In the genomic region with DNA sequence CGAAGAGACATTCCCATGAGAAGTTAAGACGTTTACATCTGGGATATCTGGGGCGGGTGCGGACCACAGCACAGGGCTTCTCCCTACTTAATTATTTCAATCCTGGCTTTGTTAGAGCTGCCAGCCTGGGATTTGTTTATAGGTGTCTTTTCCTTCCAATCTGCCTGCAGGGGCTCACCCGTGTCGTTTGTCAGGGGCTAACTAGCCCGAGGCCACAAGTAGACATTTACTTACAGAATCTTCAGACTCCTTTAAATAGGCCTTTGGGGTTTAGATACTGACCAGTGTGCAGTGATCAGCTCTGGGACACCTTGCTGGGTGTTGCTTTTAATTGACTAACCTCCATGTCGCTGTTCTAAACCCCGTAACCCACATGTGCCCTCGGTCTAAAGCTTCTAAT, we compare ENCODE assay signal across 17 mouse cellular contexts.
DNase-seq lines count a peak whose midpoint lies in the region; ATAC-seq lines count a peak whose summit lies in the region.
"Had no signal": no experiment of that assay in that cellular context is flagged by ENCODE, and none has a peak within 500 bp of the region (broad histone marks: within the 10 kb centered on the region; RNA-seq: fewer than 3 reads in every experiment).

No protein-coding gene starts in this region.

- H3K4me2 ChIP-seq in hindbrain, embryonic 16.5 days (ENCODE audit: low read length) = no peak overlapping the region
- H3K4me2 ChIP-seq: embryonic facial prominence, embryonic 12.5 days had no signal

- 0 out of 2 replicates have a peak overlapping the region, but pooled peaks have one; percentile 35 for H3K27ac ChIP-seq in hindbrain, embryonic 10.5 days
- no peak overlapping the region for H3K27ac ChIP-seq in hindbrain, embryonic 16.5 days (ENCODE audit: low read depth, low read length)
- H3K27ac ChIP-seq: embryonic facial prominence, embryonic 12.5 days; kidney, postnatal 0 days; left cerebral cortex, adult 2 months; stomach, postnatal 0 days had no signal

- 41% methylated on average over 10 of the region's 10 CpGs for WGBS in hindbrain, embryonic 10.5 days
- 25% methylated on average over 10 of the region's 10 CpGs for WGBS in hindbrain, embryonic 16.5 days

- no peaks in the 10 kb centered on the region for H3K9me3 ChIP-seq in hindbrain, embryonic 10.5 days
- no peaks in the 10 kb centered on the region for H3K9me3 ChIP-seq in hindbrain, embryonic 16.5 days (ENCODE audit: control insufficient read depth, low read length)
- H3K9me3 ChIP-seq: embryonic facial prominence, embryonic 12.5 days; limb, embryonic 10.5 days had no signal

- peaks cover 6% of the 10 kb centered on the region for H3K27me3 ChIP-seq in hindbrain, embryonic 10.5 days (ENCODE audit: insufficient read depth, poor library complexity, severe bottlenecking)
- no peaks in the 10 kb centered on the region for H3K27me3 ChIP-seq in hindbrain, embryonic 16.5 days (replicated peaks; ENCODE audit: control insufficient read depth, insufficient read depth, low read length)
- H3K27me3 ChIP-seq: embryonic facial prominence, embryonic 12.5 days had no signal

- peaks cover 50% of the 10 kb centered on the region for H3K4me1 ChIP-seq in hindbrain, embryonic 10.5 days (replicated peaks)
- peaks cover 15% of the 10 kb centered on the region for H3K4me1 ChIP-seq in hindbrain, embryonic 16.5 days (ENCODE audit: control insufficient read depth, insufficient read depth, low read depth, low read length)

- no peak overlapping the region for H3K9ac ChIP-seq in hindbrain, embryonic 16.5 days (ENCODE audit: low read depth, low read length)
- H3K9ac ChIP-seq: embryonic facial prominence, embryonic 12.5 days; liver, postnatal 0 days had no signal

- DNase-seq in hindbrain, embryonic 10.5 days (ENCODE audit: low spot score) = no peak
- DNase-seq in retina, postnatal 1 day = peak; percentile 78
- DNase-seq in retina, embryonic 14.5 days (ENCODE audit: low spot score) = no peak
- peak; percentile 12 for DNase-seq in forelimb bud, embryonic 11.5 days (ENCODE audit: low read depth, low spot score)
- DNase-seq in thymus, postnatal 0 days (ENCODE audit: low spot score) = no peak
- DNase-seq in ovary, postnatal 36 days (ENCODE audit: low spot score) = no peak
- DNase-seq: adrenal gland, postnatal 36 days; B cell, adult 2 months; gastrocnemius, postnatal 36 days; kidney, adult 18-20 months; liver, postnatal 0 days had no signal

- no peak for ATAC-seq in hindbrain, embryonic 16.5 days
- ATAC-seq: liver, postnatal 0 days had no signal

- H3K4me3 ChIP-seq in hindbrain, embryonic 10.5 days = no peak overlapping the region
- H3K4me3 ChIP-seq in hindbrain, embryonic 16.5 days (ENCODE audit: low read length) = no peak overlapping the region
- H3K4me3 ChIP-seq: embryonic facial prominence, embryonic 12.5 days; left cerebral cortex, adult 2 months; limb, embryonic 10.5 days had no signal

- H3K36me3 ChIP-seq in hindbrain, embryonic 10.5 days = no peaks in the 10 kb centered on the region
- no peaks in the 10 kb centered on the region for H3K36me3 ChIP-seq in hindbrain, embryonic 16.5 days (ENCODE audit: control insufficient read depth, insufficient read depth, low read length)
- H3K36me3 ChIP-seq: embryonic facial prominence, embryonic 12.5 days; limb, embryonic 10.5 days had no signal

Comparison
In these comparisons a context has a peak if more than half of its experiments do, and no peak if none do; other contexts are left out.
1. DNase-seq: peak in retina, postnatal 1 day (single experiment) and forelimb bud, embryonic 11.5 days (single experiment); none in hindbrain, embryonic 10.5 days (single experiment), retina, embryonic 14.5 days (single experiment), thymus, postnatal 0 days (single experiment) and ovary, postnatal 36 days (single experiment).